Mouse (Mus musculus) erythroblast, embryonic 14.5 days (primary cell): ENCODE measurements around the gene Best2.

ENCODE experiments used
- GATA1 ChIP-seq: IDR thresholded peaks from 2 replicates; pipeline ENCODE4 v1.6.1; 2012; ENCODE audit warnings: low read length, inconsistent platforms, mixed read lengths
- TAL1 ChIP-seq: IDR thresholded peaks from 3 replicates; pipeline ENCODE4 v1.6.1; 2012; ENCODE audit warnings: low read length, inconsistent platforms, mixed read lengths

GRCm38 (mm10) chr8:85013230-85013840 lies 996 bp downstream of the Best2 start:
- no peak for TF ChIP-seq TAL1
- TF ChIP-seq GATA1 = no peak
